Mouse (Mus musculus) 3134 (cell line): ENCODE measurements around the gene Enox1.

Source experiments
- DNase-seq: peaks from one replicate; pipeline ENCODE4 v3.0.0-alpha.2; 2011; ENCODE audit warnings: low spot score; ENCODE audit not compliant: insufficient read length; ENCODE audit errors: extremely low read depth

Enox1 gene

GRCm38 (mm10) chr14:77195314-77196020, 38.9 kb downstream of the Enox1 start:
- no peak for DNase-seq

DNA sequence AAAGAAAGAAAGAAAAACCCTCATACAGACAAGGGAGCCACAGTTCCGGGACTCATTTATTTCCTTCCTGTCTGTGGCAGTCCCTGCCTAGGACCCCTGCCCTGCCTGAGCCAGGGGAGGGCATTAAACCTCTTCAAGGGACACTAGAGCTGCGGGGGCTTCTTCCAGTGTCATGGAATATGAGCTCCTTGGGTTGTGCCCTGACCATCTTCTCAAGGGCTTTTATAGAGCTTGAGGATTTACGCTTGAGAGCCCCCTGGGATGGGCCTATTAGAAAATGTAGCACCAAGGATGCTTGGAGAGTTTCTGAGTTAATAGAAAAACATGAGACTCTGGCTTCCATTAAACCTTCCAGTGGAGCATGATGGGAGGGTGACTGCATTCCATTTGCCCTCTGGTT, 39.7 kb downstream of the Enox1 start:
- DNase-seq, result no peak

- no peak for DNase-seq
These were observed 40.9 kb downstream of the Enox1 start for GRCm38 (mm10) chr14:77197414-77197915.

DNA sequence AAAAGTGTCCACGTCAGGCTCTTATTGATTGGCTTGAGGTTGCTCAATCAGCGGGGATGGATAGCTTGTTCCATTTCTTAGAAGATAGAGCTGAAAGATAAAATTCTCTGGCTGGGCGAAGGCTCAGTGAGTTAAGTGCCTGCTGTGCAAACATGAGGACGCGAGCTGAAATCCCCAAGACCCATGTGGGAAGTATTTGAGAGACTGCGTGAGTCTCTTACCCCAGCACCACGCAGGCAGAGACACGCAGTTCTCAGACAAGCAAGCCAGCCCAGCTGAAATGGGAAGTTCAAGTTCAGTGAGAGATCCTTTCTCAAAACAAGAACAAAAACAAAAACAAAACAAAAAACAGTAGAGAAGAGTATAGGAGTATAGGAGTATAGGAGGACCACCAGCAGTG, 54.3 kb downstream of the Enox1 start:
- DNase-seq, result no peak

DNA sequence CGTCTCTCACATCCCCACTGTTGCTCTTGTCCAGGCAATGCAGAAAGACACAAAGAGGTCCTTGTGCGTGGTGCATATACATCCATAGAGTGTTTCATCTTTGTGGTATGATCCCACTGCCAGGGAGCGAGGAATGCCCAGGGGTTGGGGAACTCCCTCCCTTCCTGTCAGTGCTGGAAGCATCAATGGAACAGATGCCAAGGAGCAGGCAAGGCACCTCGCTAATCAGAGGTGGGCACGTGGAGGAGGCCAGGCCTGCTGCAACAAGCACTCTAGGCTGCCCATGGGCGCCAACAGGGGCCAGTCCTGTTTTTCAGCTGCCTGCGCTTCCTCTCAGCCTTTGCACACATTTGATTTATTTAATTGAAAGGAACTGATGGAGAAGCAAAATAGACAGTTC, 56.6 kb downstream of the Enox1 start:
- no peak for DNase-seq

DNA sequence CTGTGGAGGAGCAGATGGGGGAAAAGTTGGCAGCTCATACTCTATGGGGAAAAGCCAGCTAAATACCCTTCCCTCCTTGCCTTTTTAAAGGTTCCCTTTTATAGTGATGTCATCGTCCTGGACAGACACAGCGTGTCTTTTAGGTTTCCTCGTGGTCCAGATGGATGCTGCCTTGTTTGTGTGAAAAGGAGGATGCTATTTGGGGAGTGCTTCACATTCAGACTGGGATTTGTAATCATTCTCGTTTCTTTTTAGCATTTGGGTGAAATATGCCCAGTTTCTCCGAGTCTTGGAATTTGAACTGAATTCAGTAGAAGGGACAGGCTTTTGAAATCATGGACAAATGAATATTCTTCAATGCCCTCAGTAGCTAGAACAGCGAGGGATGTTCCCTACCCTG, 58.3 kb downstream of the Enox1 start:
- DNase-seq, result no peak

DNA sequence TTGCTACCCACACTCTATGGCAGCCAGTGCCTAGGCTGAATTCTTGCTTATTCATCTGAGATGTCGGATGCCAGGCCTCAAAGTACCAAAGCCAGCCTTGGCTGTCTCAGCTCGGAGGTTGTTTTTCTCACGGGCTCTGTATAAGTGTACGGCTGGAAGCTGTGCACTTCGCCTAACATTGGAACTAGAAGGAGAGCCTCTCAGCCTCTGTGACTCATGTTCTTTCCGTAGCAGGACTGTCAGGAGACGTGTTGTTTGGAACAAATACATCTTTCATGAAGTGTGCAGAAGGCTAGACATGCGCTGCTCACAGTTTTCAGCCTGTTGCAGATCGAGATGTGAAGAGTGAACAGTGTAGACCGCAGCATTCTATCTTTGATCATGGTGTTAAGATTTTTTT, 68.8 kb downstream of the Enox1 start:
- DNase-seq, result no peak

GRCm38 (mm10) chr14:77238811-77239210, 82.2 kb downstream of the Enox1 start:
- DNase-seq, result no peak

DNA sequence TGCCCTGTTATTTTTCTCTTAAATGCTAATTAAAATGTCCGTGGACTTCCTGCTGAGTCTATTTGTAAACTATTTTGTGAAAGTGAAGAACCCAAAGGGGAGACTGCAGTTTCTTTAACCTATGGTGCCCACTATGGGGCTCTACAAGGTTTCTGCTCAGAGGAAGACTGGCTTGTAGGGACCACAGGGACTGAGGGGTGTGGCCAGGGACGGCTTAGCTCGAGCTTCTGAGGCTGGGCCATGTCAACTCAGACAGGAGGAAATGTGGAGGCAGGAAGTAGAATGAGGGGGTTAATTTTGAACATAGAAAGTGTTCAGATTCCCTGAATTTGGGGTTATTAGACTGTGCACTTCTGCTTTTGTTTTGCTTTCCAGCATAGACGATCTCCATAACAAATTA, 82.8 kb downstream of the Enox1 start:
- no peak for DNase-seq

- no peak for DNase-seq
These were observed 90.4 kb downstream of the Enox1 start for GRCm38 (mm10) chr14:77246977-77247376.

GRCm38 (mm10) chr14:77248426-77248825, 91.9 kb downstream of the Enox1 start:
- no peak for DNase-seq

DNA sequence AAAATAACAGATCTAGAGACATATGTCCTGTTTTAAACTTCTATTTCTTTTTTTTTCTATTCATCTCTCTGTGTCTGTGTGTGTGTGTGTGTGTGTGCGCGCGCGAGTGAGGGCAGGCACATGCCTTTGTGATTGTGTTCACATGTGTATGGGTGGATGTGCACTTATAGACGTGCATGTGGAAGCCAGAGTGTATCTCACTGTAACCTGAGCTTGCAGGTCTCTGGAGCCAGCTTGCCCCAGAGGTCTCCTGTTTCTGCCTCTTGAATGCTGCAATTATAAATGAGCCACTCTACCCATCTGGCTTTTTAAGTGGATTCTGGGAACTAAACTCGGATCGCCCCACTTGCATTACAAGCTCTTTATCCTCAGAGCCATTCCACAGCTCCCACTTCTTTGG, 92.4 kb downstream of the Enox1 start:
- DNase-seq, result no peak

- no peak for DNase-seq
These were observed 94.2 kb downstream of the Enox1 start for GRCm38 (mm10) chr14:77250652-77251238.

DNA sequence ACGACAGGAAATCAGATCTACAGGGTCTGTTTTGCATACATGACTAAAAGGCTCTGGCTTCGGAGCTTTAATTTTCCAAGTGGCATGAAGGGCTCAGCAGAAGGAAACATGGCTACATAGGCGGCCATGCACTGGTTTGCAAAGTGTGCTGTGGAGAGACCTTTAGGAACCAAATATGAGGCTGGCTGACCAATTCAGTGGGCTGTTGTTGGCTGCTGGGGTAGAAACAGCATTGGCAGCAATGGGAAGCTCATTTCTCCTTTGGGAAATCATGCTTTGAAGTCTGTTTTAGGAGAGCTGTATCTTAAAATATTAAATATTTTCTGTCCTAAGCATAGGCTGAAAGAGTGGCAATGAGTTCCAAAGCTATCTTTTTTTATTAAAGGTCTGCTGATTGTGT, 98.6 kb downstream of the Enox1 start:
- no peak for DNase-seq

- DNase-seq, result no peak
These were observed 99.1 kb downstream of the Enox1 start for GRCm38 (mm10) chr14:77255711-77256110.

DNA sequence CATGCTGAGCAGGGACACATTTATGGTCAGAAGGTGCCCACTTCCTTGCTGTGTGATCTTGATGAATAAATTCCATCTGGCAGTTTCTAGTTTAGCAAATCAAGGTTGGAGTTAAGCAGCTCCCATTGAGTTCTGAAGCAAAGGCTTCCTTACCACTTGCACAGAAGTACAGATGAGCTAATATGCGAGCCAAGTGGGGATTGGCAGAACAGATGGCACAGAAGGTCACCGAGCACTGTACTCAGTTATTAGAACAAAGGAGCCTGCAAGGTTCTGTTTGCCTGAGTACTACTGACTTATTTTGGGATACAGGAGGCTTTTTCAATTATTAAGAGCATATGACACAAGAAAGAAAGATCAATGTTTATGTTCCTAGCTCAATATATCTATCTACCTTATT, 100.4 kb downstream of the Enox1 start:
- DNase-seq, result no peak

GRCm38 (mm10) chr14:77257461-77257860, 100.9 kb downstream of the Enox1 start:
- DNase-seq, result no peak

GRCm38 (mm10) chr14:77258186-77258585, 101.6 kb downstream of the Enox1 start:
- DNase-seq, result no peak

GRCm38 (mm10) chr14:77259686-77260085, 103.1 kb downstream of the Enox1 start:
- DNase-seq, result no peak

DNA sequence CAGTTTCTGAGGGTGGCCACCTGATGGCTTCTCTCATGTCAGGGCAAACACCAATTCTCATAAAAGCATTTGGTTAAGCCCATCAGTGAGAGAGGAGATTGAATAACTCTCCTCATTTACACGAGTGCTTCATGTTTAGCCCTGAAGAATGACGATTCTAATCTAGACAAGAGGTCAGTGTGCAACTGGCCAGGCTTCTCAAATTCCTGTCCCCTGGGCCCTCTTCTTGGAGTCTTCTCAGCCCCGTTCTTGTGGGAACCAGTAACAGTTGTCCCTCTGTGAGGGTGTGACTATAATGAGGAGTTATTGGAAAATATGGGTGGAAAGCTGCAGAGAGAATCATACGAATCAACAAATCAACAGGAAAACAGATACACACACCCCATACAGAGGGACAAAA, 103.5 kb downstream of the Enox1 start:
- no peak for DNase-seq

GRCm38 (mm10) chr14:77266805-77267771, 110.5 kb downstream of the Enox1 start:
- DNase-seq, result no peak
